Mouse (Mus musculus) frontal cortex, postnatal 14 days (tissue): Measurements from ENCODE around the gene Psmc1.

Experiments
- DNase-seq, 2 experiments: peaks; one replicate each; pipeline ENCODE4 v3.0.0; 2022; ENCODE audit warnings: low spot score in 2 of 2

Gene Psmc1

DNA sequence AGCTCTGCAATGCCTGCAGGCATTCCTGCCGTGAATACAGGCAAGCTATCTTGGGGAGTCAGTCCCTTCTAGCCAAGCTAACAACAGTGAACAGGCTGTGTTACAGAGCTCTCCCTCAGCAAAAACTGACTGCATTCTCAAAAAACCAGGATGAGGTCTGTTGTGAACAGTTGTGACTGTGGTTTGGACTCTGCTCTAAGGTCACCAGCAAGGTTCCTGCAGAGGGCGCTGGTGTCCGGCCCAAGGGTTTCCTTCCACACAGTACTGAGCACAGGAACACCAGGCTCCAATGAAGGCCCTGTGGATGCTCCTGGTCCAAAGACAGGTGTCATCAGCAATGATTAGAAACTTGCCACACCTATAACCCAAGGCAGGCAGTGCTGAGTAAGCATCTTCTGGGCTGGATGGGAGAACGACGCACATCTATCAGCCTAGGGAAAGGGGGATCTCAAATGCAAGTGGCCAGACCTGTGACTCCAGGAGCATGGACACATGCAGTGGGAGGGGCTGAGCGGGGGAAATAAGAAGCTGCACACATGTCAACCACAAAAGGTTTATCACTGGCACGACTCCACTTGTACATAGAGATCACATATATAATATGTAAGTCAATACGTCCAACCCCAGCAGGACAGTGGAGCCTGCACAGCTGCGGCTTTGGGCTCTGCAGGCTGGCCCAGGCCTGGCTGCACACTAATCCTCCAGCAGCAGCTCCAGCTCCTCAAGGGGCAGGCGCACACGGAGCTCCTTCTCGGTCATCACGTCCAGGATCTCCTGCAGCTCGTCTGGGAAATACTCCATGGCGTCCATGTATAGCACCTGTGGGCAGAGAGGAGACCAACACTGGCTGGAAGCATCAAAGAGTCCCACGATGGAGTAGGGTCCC is 15.2 kb downstream of the Psmc1 start:
- DNase-seq, result no peak

- no peak for DNase-seq
Observed at GRCm38 (mm10) chr12:100126968-100127865, 17.3 kb downstream of the Psmc1 start.

GRCm38 (mm10) chr12:100127866-100128480 is 18.0 kb downstream of the Psmc1 start:
- DNase-seq, result no peak

DNA sequence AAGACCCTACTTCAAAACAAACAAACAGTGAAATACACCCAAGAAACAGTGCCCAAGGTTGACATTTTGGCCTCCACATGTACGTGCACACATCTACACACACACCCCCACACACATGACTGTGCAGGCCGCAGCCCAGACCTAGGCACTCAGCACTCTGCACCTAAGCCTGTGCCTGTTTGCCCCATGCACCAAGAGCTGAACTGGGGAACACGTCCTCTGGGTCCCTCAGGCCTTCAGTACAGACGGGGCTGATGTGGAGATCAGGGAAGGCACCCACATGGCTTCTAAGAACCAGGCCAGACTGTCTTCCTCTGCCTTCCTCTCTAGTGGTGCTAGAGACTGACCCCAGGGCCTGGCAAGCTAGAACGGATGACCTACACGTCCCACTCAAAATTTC is 18.6 kb downstream of the Psmc1 start:
- DNase-seq, result no peak

DNA sequence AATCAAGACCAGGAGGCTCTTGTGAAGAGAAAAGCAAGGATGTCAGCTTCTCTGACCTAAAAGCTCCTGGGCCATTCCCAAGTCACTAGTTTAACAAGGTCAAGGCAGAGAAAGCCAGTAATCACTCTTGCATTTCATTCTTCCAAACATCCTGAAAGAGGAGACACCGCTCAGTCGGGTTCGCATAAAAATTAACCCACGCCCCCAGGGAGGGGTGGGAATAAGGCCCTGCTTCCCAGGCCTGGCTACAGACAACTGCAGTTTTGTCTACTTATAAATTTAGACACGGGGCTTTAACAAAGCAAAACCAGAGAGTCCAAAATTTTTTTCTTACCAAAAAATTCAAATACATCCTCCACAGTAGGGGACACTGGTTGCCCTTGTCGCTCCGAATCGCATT is 19.0 kb downstream of the Psmc1 start:
- DNase-seq, result no peak

DNA sequence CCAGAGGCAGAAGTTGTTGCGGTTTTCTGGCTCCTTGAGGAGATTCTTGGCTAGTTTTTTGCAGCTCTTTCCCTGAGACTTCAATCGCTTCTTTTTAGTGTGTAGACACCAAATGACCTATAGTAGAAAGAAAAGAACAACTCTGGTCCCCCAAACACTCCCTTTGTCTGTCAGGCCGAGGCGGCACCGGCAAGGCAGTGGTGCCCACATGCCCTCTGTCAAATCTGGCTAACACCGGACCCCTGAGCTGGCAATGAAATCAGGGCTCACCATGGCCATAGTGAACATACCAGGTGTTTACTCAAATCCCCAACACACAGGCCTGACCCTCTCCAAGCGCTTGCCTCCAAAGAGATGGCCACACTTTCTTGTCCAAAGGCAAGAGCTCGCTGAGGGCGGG is 21.2 kb downstream of the Psmc1 start:
- no peak for DNase-seq

DNA sequence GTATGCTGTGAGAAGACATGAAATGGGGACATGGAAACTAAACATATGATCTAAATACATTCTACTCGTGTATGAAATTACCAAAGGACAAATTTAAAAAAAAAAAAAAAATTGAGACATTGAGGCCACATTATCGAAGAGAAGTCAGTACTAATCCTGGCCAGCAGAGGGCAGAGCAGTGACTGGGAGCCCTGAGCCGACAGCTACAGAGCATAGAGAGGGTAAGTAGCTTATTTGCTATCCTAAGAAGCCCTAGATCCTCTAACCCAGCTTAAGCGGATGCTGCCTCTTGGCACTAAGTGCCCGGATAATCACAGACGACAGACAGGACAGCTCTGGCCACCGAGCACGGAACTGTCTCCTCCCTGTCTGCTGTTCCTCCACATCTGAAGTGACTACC is 21.7 kb downstream of the Psmc1 start:
- peak in 1 of 2 experiments; percentile 73 for DNase-seq

- no peak for DNase-seq
Observed at GRCm38 (mm10) chr12:100134395-100134936, 24.5 kb downstream of the Psmc1 start.

DNA sequence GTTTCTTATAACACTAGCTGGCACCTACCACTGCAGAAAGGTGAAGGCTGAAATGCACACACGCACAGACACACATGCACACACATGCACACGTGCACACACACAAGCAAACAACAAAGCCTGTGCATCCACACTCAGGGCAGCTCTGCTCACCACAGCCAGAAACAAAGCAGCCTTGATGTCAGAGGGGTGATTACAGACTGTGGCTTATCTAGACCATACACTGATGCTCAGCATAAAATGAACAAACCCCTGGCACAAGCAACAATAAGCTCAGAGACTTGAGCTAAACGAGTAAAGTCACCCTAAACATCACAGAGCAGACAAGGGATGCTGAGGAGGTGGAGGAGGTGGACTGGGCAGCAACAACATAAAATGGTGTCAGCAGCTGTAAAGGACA is 25.2 kb downstream of the Psmc1 start:
- no peak for DNase-seq

- DNase-seq, result no peak
Observed at GRCm38 (mm10) chr12:100142848-100143523, 33.0 kb downstream of the Psmc1 start.

DNA sequence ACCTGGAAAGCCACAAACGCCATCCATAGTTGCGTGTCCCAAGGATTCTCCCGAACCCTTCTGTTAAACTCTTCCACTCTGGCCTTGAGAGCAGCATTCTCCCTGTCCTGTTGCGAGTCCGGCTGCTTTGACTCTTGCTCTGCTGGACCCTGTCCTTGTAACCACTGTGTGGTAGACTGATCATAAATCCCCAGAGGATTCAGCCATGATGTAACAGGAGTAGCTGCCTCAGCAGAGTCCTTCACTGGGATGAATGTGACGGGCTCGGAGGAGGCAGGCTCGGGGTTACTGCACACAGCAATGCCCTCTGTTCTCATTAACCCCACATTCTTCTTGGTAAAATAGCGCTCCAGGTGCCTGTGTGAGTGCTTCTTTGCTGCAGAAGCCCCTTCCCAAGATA is 33.8 kb downstream of the Psmc1 start:
- DNase-seq, result no peak

- DNase-seq, result no peak
Observed at GRCm38 (mm10) chr12:100144269-100144668, 34.3 kb downstream of the Psmc1 start.

DNA sequence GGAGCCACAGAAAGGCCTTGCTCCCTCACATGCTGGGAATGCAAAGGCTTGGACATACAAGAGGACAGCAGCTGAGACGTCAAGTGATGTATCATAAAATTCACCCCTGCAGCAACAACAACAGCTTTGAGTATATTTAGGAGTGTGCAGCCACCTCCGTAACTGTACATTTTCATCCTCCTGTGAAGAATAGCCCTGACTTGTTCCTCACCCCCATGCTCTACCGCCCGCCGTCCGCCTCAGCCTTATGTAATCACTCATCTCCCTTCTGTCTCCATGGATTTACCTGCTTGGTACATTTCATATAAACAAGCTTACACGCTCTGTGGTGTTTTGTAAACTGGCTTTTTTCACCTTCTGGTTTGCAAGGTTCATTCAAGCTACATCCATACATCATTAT is 42.5 kb downstream of the Psmc1 start:
- no peak for DNase-seq

- DNase-seq, result peak; percentile 86
Observed at GRCm38 (mm10) chr12:100159261-100159975, 49.5 kb downstream of the Psmc1 start, which contains the start of gene Nrde2. TSS of gene Nrde2 (minus strand) at chr12:100159653.

- no peak for DNase-seq
Observed at GRCm38 (mm10) chr12:100164991-100165500, 55.1 kb downstream of the Psmc1 start.

DNA sequence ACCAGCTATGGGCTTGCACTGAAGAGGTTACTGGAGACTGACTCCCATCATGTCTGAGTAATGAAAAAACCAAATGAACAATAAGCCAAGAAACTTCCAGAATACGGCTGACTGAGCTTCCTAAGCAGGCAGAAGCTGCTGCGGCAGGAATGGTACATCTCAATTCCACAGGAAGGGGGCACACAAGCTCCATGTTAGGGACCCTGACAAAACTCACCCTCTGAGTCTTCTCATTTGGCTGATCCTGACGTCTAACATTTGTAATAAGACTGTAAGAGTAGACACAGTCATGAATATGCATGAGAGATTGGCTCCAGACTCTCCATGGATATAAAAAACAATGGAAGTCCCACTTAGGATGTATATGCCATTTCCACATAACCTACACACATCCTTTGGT is 56.2 kb downstream of the Psmc1 start:
- DNase-seq, result peak; percentile 53 to 56

DNA sequence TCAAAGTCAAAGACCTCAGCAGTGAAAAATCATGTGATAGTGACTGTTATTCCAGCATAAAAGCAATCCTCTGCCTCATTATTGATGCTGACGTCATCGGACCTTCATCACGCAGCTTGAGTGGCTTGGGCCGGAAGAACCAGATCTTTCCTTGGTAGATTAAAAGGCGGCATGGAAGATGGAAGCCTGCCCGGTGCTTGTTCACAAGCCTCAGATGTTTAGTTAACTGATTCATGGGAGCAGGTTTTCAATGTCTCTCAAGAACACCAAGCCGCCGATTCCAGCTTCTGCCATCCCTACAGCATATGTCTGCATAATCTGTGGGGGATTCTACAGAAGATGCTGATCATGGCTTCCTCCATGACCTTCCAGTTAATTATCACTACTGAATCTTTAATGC is 57.0 kb downstream of the Psmc1 start:
- peak in 1 of 2 experiments; percentile 27 for DNase-seq

DNA sequence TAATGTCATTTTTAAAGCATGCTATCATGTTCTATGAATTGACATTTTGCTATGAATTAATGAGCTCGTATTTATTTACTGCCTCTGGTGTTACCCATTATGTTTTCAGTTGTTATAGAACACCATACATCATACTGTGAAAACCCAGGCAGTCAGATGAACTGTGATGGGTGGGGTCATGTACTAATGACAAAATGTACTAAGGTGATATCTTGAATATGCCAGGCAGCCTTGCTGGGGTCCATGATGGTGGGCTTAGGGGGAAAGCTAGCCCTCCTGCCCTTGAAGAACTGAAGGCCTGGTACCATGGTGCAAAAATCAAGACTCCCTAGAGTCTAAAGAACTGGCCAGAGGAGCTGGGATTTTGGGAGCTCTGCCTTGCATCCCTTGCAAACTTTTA is 57.5 kb downstream of the Psmc1 start:
- DNase-seq, result no peak

DNA sequence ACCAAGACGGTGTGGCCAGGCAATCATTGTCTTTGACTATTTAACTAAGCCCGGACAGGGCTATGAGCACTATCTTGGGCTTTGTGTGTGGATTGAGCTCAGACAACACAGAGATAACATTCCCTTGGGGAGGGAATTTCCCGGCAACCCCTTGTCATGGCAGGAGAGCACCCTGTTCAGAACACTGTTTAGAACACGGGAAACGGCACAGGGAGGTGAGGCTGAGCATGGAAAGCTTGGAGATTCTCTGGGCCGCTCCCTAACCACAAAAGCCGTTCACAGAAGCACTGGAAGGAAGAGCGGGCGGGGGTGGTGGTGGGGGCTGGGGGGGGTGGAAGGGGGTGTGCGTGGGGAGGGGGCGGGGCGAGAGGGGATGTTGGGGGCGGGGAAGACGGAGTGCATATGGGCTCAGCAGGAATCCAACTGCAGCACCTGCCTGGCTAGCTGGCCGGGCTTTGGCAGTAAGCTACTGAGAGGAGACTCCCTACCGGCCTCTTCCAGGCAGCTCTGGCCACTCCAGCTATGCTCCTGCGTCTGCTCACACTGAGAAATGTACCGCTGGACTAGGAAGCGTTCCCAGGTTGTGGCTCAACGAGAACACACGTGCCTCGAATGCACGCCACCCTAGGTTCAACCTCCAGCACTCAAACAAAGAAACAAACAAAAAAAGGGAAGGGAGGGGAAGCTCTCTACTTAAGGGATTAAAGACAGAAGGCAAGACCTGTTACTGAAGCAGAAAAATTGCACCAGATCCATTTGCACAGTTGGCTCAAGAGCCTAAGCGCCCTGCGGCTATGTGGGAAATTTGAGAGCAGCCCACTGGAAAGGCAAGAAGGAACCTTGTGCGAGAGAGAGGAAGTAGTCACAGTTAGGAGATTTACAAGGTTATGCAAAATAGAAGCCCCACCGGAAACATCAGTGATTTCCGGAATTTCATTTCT is 58.2 kb downstream of the Psmc1 start:
- DNase-seq, result no peak
